Mouse (Mus musculus) hindbrain, embryonic 13.5 days (tissue): Measurements from ENCODE around the gene Sac3d1. TPM values are rescaled to one million over a fixed set of nuclear protein-coding genes. Genes with fewer than 3 reads are reported as not detected.
A peak's percentile ranks its signal among the peaks of the same experiment; 100 is the strongest.
"Not testable (repeated sequence)": the region's sequence is repeated elsewhere in the genome, so short reads cannot be mapped to it uniquely, and the experiment has no call there.

Experiments used
- ATAC-seq: fragments of 200-750 bp; cut with Nextera tagmentation; 2 replicates; pipeline ENCODE4 v1.8.0; 2017; ENCODE audit warnings: moderate TSS enrichment; ENCODE audit not compliant: low FRiP score
- H3K27ac ChIP-seq: fragments of 300-500 bp; sonication (generic); 2 replicates; pipeline ENCODE4 v1.5.1; 2015; ENCODE audit warnings: inconsistent platforms, mild to moderate bottlenecking, moderate library complexity
- H3K27me3 ChIP-seq: fragments of 300-500 bp; sonication (generic); 2 replicates; pipeline ENCODE4 v1.6.1; 2015; ENCODE audit warnings: mild to moderate bottlenecking, inconsistent platforms
- H3K36me3 ChIP-seq: fragments of 300-500 bp; sonication (generic); 2 replicates; pipeline ENCODE4 v1.6.1; 2015; ENCODE audit warnings: mild to moderate bottlenecking, inconsistent platforms
- H3K4me1 ChIP-seq: fragments of 300-500 bp; sonication (generic); replicated peaks from 2 replicates; pipeline ENCODE4 v1.6.1; 2015; ENCODE audit warnings: inconsistent platforms
- H3K4me2 ChIP-seq: fragments of 300-500 bp; sonication (generic); 2 replicates; pipeline ENCODE4 v1.6.1; 2015; ENCODE audit warnings: inconsistent platforms, mild to moderate bottlenecking, moderate library complexity
- H3K4me3 ChIP-seq: fragments of 300-500 bp; sonication (generic); 2 replicates; pipeline ENCODE4 v1.5.1; 2015; ENCODE audit warnings: mild to moderate bottlenecking, inconsistent platforms
- H3K9ac ChIP-seq: fragments of 300-500 bp; sonication (generic); 2 replicates; pipeline ENCODE4 v1.6.1; 2015; ENCODE audit warnings: mild to moderate bottlenecking, inconsistent platforms
- H3K9me3 ChIP-seq: fragments of 300-500 bp; sonication (generic); 2 replicates; pipeline ENCODE4 v1.6.1; 2016; ENCODE audit warnings: inconsistent platforms
- WGBS: fragments of 180-500 bp; shearing (Covaris S2); methylation state at CpG from one replicate; pipeline ENCODE4 v1.1.7; 2015; 5-methylcytosine and 5-hydroxymethylcytosine counted together
- polyA plus RNA-seq: library from polyadenylated mRNA; unstranded; fragments of >200 nt; fragmentation: Nextera tagmentation; extraction: Ambion mirVana; gene quantifications from 2 replicates; pipeline ENCODE4 v1.2.1, GENCODE M21; 2015

Sac3d1 gene
- polyA plus RNA-seq, 1 experiment from 2014 or later: 43.6 TPM

DNA sequence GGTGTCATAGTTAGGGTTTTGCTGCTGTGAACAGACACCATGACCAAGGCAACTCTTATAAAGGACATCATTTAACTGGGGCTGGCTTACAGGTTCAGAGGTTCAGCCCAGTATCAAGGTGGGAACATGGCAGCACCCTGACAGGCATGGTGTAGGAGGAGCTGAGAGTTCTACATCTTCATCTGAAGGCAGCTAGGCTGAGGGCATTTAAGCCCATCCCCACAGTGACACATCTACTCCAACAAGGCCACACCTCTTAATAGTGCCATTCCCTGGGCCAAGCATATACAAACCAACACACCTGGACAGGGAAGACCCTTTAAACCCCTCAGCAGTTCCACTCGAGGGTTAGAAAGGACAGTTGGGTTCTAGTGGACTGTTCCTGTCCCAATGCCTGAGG is 14.7 kb upstream of the Sac3d1 start:
- H3K9me3 ChIP-seq, H3K27ac ChIP-seq, H3K4me1 ChIP-seq, H3K27me3 ChIP-seq, H3K9ac ChIP-seq, H3K4me2 ChIP-seq, ATAC-seq, H3K4me3 ChIP-seq: not testable (repeated sequence)
- WGBS: 65% methylated on average over 1 of the region's 1 CpGs
- peaks cover 48% of the 10 kb centered on the region for H3K36me3 ChIP-seq

DNA sequence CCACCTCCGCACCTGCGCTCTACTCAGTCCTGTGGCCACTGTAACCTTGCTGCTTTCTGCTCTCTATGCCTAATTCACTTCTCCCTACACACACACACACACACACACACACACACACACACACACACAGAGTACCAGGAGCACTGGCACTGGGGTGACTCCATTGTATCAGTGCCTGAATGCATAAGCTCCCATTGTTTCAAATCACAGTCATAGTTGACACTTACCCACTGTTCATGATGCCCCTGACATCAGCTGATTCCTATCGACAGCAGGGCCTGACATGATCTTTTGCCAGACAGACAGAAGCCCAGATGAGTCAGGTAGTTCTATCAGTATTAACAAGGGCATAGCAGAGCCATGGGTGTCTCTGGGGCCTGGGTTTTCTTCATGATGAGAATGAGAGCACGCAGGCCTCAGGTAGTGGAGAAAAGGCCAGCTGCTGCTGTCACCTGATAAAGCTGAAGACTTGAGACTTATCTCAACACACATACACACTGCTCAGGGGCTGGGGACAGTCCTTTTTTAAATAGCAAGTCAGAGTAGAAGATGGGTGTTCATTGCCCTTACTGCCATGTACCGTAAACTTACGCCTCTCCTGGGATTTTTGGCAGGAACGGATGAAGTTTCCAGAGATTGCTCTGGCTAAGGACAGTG is 13.8 kb upstream of the Sac3d1 start:
- H3K9ac ChIP-seq: peak overlapping the region; percentile 19; the same call in 1 of the 2 replicates
- H3K4me2 ChIP-seq: no peak overlapping the region
- no peaks in the 10 kb centered on the region for H3K9me3 ChIP-seq
- H3K27me3 ChIP-seq: no peaks in the 10 kb centered on the region
- H3K4me3 ChIP-seq: no peak overlapping the region
- H3K36me3 ChIP-seq: peaks cover 40% of the 10 kb centered on the region
- WGBS: 86% methylated on average over 7 of the region's 7 CpGs
- no peak overlapping the region; the same call in 1 of the 2 replicates for H3K27ac ChIP-seq
- peaks cover 4% of the 10 kb centered on the region for H3K4me1 ChIP-seq
- ATAC-seq: no peak

DNA sequence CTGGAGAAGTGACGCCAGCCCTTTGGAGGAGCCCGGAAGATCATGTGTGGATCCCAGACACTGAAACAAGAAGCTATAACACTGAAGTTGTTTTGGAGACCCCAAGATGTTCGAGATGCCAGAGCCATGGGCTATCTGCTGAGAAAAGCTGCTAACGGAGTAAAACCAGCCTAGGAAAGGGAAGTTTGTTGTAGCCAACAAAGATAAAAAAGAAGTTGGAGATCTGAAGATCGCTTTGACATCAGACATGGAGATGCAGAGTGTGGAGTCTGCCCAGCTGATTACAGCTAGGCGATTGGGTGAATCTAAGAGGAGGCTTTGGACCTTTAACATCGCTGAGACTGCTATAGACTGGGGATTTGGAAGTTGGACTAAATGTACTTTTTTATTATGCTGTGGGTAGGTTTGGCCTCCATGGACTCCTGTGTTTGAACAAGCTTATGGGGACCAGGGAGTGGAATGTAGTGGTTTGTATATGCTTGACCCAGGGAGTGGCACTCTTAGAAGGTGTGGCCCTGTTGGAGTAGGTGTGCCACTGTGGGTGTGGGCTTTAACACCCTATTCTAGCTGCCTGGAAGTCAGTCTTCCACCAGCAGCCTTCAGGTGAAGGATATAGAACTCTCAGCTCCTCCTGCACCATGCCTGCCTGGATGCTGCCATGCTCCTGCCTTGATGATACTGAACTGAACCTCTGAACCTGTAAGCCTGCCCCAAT is 12.1 kb upstream of the Sac3d1 start:
- H3K36me3 ChIP-seq: peaks cover 22% of the 10 kb centered on the region
- not testable (repeated sequence) for H3K4me1 ChIP-seq, H3K4me3 ChIP-seq, H3K27ac ChIP-seq, H3K9ac ChIP-seq, H3K4me2 ChIP-seq, ATAC-seq, H3K9me3 ChIP-seq, H3K27me3 ChIP-seq
- 82% methylated on average over 7 of the region's 7 CpGs for WGBS

DNA sequence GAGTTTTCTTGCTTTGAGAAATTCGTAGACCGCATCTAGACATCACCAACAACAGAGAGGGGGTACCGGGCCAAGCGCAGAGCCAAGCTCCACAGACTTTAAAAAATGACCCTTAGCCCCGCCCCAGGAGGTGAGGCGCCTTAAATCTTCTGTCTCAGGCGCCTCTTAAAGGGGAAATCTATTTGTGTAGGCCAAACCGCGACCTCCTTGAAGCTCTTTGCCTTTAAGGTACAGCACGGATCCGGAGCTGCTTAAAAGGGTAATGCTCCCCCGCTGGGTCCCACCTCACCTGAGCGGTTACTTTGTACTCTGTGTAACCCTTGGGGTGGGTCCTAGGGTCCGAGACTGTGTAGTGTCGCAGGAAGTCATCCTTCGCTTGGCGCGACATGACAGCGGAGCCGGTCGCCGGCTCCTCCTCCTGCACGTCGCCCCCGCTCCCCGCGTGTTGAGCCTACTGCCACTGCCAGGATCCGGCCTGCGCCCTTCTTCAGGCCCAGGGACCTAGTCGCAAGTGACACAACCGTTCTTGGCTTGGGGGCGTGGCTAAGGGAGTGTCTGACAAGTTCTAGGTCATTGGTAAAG is 9.4 kb upstream of the Sac3d1 start, which contains the start of gene Snx15:
Gene Snx15 (minus strand): TSS at position 545 of the 582 bp plus-strand sequence.
- H3K27ac ChIP-seq: peak within 1 kb of the TSS; percentile 94
- peak within 1 kb of the TSS; percentile 58 for H3K4me3 ChIP-seq
- H3K9ac ChIP-seq: peak within 1 kb of the TSS; percentile 76
- peak; percentile 94 for ATAC-seq
- H3K4me2 ChIP-seq: peak within 1 kb of the TSS; percentile 55
- no peaks in the 10 kb centered on the region for H3K9me3 ChIP-seq
- H3K36me3 ChIP-seq: peaks cover 6% of the 10 kb centered on the region; the same call in 1 of the 2 replicates
- WGBS: under 1% methylated on average over 32 of the region's 32 CpGs
- peaks cover 16% of the 10 kb centered on the region for H3K4me1 ChIP-seq
- no peaks in the 10 kb centered on the region for H3K27me3 ChIP-seq

DNA sequence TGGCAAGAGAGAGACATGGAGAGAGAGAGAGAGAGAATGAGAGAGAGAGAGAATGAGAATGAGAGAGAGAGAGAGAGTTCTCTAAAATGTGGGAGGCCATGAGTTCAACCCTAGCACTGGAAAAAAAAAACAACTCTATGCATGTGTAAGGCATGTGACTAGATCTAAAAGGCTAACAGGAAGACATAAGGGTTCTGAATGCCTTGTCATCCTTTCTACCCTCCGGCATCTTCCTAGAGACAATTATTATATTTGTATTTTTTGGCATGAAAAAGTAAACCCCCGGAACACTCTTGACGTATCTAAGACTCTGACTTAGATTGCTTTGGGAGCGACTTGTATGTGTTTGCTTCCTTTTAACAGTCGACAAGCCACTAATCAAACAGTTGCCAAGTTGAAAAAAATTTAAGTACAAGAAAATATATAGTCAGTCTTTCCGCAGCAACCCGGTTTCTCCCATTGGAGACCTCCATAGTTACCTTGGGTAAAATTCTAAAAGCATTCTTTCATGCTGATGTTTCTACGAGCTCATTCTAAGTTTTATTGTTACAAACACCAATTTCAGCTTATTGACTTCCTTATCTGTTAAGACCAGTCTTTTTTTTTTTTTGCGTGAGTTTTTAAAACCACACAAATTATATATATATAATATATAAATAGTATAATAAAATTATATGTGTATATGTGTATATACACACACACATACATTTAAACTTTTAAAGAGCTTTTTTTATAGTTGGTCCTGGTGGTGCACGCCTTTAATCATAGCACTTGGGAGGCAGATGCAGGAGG is 8.5 kb upstream of the Sac3d1 start:
- Histone ChIP-seq H3K36me3 (peaks cover 6% of the 10 kb centered on the region; the same call in 1 of the 2 replicates), H3K4me3 (peak overlapping the region; percentile 58), H3K4me2 (peak overlapping the region; percentile 55), H3K9ac (peak overlapping the region; percentile 76; the same call in 1 of the 2 replicates), H3K27me3 (no peaks in the 10 kb centered on the region), H3K9me3 (no peaks in the 10 kb centered on the region), H3K4me1 (peaks cover 12% of the 10 kb centered on the region), H3K27ac (peak overlapping the region; percentile 94)
- WGBS: 74% methylated on average over 10 of the region's 10 CpGs
- no peak for ATAC-seq

DNA sequence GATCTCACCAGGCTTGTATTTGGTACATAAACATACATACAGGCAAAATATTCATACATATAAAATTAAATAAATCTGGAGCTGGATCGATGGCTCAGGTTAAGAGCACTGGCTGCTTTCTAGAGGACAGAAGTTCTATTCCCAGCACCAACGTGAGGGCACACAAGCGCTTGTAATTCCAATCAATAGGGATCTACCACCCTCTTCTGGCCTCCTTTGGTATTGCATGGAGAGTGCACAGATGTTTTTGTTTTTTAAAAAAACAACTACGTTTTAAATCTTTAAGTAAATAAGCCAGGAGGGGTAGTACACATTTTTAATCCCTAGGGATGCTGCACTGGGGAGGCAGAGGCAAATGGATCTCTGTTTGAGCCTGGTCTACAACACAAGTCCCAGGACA is 7.8 kb upstream of the Sac3d1 start:
- Histone ChIP-seq H3K4me3 (no peak overlapping the region), H3K9ac (no peak overlapping the region), H3K27me3 (no peaks in the 10 kb centered on the region), H3K27ac (no peak overlapping the region), H3K4me1 (peaks cover 12% of the 10 kb centered on the region), H3K36me3 (peaks cover 13% of the 10 kb centered on the region), H3K9me3 (no peaks in the 10 kb centered on the region), H3K4me2 (no peak overlapping the region)
- ATAC-seq: no peak
- 23% methylated on average over 4 of the region's 4 CpGs for WGBS

DNA sequence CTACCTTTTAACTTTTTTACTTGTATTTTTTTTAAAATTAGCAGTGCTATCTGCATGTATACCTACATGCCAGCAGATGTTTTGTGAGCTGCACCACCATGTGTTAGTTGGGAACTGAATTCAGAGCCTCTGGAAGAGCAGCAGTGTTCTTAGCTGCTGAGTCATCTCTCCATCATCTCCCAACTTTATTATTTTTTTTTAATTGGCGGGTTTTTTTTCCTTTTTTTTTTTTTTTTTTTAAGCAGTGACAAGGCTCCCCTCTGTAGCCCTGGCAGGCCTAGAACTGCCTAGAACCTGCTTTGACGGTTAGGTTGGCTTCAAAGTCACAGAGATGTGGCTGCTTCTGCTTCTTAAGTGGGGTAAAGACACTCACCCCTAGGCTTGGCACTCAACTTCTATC is 6.4 kb upstream of the Sac3d1 start:
- WGBS: 83% methylated on average over 2 of the region's 2 CpGs
- ATAC-seq: no peak
- Histone ChIP-seq H3K27ac (no peak overlapping the region), H3K27me3 (no peaks in the 10 kb centered on the region), H3K4me1 (peaks cover 12% of the 10 kb centered on the region), H3K4me3 (no peak overlapping the region), H3K9ac (no peak overlapping the region), H3K9me3 (no peaks in the 10 kb centered on the region), H3K4me2 (no peak overlapping the region), H3K36me3 (peaks cover 25% of the 10 kb centered on the region)

DNA sequence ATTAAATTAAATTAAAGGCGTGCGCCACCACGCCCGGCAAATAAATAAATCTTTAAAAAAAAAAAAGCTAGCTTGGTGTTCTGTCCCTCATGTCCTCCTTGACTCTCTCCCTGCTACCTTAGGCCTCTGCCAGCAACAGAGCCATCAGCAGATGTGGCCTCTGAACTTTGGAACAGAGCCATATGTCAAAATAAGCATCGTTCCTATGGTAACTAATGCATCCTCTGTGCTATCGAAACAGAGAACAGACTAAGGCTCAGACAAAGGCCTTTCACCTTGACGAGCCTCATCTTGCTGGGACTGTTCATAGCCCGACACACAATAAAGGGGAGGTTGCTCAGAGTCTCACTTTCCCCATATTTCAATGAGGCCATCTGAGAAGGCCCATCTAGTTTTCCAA is 4.9 kb upstream of the Sac3d1 start:
- H3K27ac ChIP-seq: peak overlapping the region; percentile 49
- peak overlapping the region; percentile 20; the same call in 1 of the 2 replicates for H3K9ac ChIP-seq
- no peak overlapping the region for H3K4me3 ChIP-seq
- H3K4me1 ChIP-seq: peaks cover 25% of the 10 kb centered on the region
- no peak overlapping the region for H3K4me2 ChIP-seq
- peaks cover 28% of the 10 kb centered on the region for H3K36me3 ChIP-seq
- ATAC-seq: no peak
- 62% methylated on average over 8 of the region's 8 CpGs for WGBS
- no peaks in the 10 kb centered on the region for H3K9me3 ChIP-seq
- H3K27me3 ChIP-seq: no peaks in the 10 kb centered on the region

DNA sequence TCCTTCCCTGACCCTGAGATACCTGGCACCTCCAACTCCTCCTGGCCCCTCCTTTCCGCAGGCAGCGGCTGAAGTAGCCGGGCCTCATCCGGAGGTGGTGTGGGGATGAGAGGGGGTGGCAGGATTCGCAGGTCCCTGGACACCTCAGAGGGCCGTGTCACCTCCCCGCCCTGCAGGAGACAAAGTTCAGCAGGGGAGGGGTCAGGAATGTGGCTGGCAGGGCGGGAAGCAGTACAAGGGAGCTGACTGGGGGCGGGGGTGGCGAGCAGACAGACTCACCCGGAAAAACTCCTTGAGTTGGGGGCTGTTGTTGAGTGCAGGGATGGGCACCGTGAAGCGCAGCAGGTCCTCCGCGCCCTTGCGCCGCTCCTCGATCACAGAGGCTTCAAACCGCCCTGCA is 3.3 kb upstream of the Sac3d1 start:
- Histone ChIP-seq H3K27ac (no peak overlapping the region), H3K4me2 (no peak overlapping the region), H3K9ac (0 out of 2 replicates have a peak overlapping the region, but pooled peaks have one; percentile 39), H3K36me3 (peaks cover 28% of the 10 kb centered on the region), H3K27me3 (no peaks in the 10 kb centered on the region), H3K9me3 (no peaks in the 10 kb centered on the region), H3K4me3 (no peak overlapping the region), H3K4me1 (peaks cover 31% of the 10 kb centered on the region)
- ATAC-seq: no peak
- WGBS: 39% methylated on average over 19 of the region's 19 CpGs

DNA sequence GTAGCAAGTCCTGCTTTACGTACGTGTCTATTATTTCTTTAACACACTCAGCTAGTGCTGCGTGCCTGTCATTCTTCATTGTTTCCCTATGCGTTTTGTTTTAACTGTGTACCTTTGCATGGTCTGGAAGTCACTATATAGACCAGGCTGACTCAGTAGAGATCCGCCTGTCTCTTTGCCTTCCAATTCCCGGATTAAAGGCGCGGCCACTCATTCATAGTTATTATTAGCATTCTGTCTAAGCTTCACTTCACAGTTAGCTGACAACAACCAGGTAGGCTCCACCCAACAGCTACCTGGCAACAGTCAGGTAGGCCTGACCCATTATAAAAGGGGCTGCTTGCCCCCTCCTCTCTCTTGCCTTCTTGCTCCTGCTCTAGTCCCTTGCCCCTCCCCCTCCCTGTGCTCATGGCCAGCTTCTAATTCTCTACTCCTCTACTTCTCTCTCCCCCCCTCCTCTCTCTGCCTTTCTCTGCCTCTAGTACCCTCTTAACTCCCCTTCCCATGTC is 281 bp upstream of the Sac3d1 start:
- peak; percentile 52 for ATAC-seq

DNA sequence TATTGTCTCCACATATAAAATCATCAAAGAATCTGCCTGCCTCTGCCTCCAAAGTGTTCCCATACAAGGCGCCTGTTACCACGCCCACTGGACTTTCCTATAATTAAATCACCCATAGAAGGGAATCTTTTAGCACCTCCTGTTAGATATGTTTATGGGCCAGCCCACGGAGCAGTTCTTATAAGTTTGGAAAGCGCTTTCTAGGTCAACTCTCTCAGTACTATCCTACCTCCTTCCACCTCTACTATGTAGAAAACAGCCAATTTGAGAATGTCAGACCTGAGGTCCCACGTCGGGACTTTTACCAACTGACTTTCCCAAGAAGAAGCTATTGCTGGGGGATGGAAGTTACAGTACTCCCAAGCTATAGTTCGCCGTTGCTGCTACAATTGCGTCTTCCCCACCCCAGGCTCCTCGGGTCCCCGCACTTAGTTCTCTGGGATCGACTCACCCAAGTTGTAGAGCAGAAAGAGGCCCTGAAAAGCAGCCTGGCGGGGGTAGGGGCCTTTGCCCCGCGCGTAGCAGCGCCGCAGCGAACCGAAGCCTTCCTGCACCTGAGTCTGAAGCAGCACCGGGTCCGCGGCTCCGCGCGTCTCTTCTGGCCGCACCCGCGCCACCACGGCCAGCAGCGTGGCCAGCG is 984 bp downstream of the Sac3d1 start:
- H3K4me3 ChIP-seq: peak overlapping the region; percentile 89
- WGBS: 6% methylated on average over 32 of the region's 32 CpGs
- no peaks in the 10 kb centered on the region for H3K9me3 ChIP-seq
- H3K4me2 ChIP-seq: peak overlapping the region; percentile 93
- no peaks in the 10 kb centered on the region for H3K27me3 ChIP-seq
- H3K9ac ChIP-seq: peak overlapping the region; percentile 89
- peak overlapping the region; percentile 95 for H3K27ac ChIP-seq
- peaks cover 57% of the 10 kb centered on the region for H3K36me3 ChIP-seq
- no peak for ATAC-seq
- peaks cover 30% of the 10 kb centered on the region for H3K4me1 ChIP-seq

More for the DNA sequence above, 281 bp upstream of the Sac3d1 start:
- H3K4me2 ChIP-seq: peak overlapping the region; percentile 93
- H3K4me3 ChIP-seq: peak overlapping the region; percentile 89
- WGBS: under 1% methylated on average over 8 of the region's 8 CpGs
- peaks cover 50% of the 10 kb centered on the region for H3K36me3 ChIP-seq
- peak overlapping the region; percentile 95 for H3K27ac ChIP-seq
- peak overlapping the region; percentile 89 for H3K9ac ChIP-seq
- no peaks in the 10 kb centered on the region for H3K9me3 ChIP-seq
- peaks cover 36% of the 10 kb centered on the region for H3K4me1 ChIP-seq
- no peaks in the 10 kb centered on the region for H3K27me3 ChIP-seq
